Mouse (Mus musculus) brain, embryonic 14.5 days (tissue): ENCODE results near the gene Pxt1. TPM values are rescaled to one million over a fixed set of nuclear protein-coding genes. Genes with fewer than 3 reads are reported as not detected.
A peak's percentile ranks its signal among the peaks of the same experiment; 100 is the strongest.

ENCODE experiments used
- DNase-seq: peaks from one replicate; pipeline ENCODE4 v3.0.0-alpha.2; 2011; ENCODE audit warnings: low read depth
- CTCF ChIP-seq: fragments of 200-500 bp; IDR thresholded peaks from 2 replicates; pipeline ENCODE4 v1.5.1; 2012; ENCODE audit warnings: inconsistent platforms, mild to moderate bottlenecking, moderate library complexity, borderline replicate concordance; ENCODE audit not compliant: insufficient read depth, insufficient read length; ENCODE audit errors: extremely low read depth
- POLR2A ChIP-seq: fragments of 200-500 bp; IDR thresholded peaks from 2 replicates; pipeline ENCODE4 v1.6.1; 2012; ENCODE audit warnings: mild to moderate bottlenecking, inconsistent platforms, borderline replicate concordance; ENCODE audit not compliant: poor library complexity, insufficient read depth, insufficient read length, severe bottlenecking; ENCODE audit errors: extremely low read depth
- polyA plus RNA-seq: library from polyadenylated mRNA; depleted of rRNA; stranded (reverse); fragments of >200 nt; gene quantifications from 2 replicates; pipeline ENCODE4 v1.2.3, GENCODE M21; 2012

The Pxt1 gene
- polyA plus RNA-seq, 1 experiment: not detected

DNA sequence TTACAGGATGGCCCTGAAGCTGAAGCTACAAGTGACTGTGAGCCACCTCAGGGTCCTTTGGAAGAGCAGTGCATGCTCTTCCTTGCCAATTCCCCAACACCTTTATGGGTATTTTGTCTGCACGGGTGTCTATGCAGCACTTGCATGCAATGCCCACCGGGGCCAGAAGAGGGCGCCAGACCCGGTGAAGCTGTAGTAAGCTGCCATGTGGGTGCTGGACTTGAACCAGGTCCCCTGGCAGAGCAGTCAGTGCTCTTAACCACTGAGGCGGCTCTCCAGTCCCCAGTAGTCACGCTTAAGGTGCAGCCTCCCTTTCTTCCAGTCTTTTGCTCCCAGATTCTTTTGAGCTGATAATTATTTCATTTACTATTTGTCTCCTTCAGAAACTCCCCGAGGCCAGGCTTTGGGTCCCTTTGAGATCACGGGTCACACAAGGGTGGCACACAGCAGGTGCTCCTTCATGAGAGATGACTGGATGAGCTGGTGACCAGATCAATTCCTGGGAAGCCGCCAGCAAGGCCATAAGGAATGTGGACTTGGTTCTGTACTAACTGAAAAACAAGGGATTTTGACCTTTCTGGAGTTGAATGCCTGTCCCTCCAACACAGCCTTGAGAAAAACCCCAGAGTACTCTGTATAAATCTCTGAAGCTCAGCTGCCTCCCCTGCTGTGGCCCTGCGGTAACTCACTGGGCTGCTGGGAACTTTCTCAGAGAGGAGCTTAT lies 6.9 kb downstream of the Pxt1 start:
- DNase-seq: no peak
- no peak for TF ChIP-seq POLR2A
- peak; percentile 54 for TF ChIP-seq CTCF

DNA sequence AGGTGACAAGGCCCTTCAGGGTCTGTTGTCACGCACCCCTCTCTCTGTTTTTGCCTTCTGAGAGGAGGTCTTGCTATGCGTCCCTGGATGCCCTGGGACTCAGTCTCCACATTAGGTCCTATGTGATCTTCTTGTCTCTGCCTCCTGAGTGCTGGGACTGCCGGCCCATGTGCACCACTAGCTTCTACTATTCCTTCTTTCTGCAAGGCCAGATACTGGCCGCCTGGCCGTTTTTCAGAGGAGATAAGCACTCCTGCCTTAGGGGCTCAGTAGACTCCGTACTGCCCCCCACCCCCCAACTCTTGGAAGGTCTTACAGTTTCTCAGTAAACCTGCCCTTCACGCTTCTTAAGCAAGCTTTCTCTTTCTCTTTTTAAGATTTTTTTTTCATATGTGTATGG lies 7.5 kb downstream of the Pxt1 start:
- TF ChIP-seq POLR2A: no peak
- no peak for TF ChIP-seq CTCF
- no peak for DNase-seq

DNA sequence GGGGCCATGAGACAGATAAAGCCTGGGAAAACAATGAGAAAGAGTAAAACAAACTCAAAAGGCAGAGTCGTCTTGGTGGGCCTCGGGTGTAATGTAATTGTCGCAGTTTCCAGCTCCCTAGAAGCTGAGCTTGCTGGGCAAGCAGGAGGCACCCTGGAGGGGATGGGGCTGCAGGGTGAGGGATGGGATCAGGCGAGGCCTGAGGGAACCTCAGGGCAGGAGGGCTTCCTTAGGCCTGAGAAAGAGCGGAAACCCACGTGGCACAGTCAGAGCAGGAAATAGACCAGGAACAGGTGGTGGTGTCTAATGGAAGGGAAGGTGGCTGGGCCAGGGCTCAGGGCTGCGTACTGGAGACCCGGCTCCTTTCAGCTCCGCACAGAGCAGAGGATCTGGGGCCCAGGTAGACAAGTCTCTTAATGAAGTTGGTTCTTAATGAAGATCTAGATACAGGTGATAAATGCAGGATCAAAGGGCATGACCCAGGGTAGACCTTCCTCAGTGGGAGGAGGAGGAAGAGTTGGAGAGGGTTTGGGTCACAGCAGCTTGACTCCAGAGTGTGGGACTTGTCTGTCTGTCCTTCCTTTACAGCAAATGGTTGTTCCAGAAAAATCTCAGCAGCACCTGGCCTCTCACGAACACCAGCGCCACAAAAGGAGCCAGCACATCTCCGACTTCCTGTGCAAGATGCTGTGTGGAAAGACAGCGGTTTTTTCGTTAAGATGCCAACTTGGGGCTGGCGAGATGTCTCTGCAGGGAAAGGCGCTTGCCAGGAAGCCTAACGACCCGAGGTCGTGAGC lies 9.3 kb downstream of the Pxt1 start:
- TF ChIP-seq CTCF: no peak
- no peak for TF ChIP-seq POLR2A

GRCm38 (mm10) chr17:28932274-28932673 lies 11.4 kb downstream of the Pxt1 start:
- TF ChIP-seq POLR2A (no peak), CTCF (no peak)
- DNase-seq: no peak

More for the DNA sequence above, 9.3 kb downstream of the Pxt1 start:
- no peak for DNase-seq

DNA sequence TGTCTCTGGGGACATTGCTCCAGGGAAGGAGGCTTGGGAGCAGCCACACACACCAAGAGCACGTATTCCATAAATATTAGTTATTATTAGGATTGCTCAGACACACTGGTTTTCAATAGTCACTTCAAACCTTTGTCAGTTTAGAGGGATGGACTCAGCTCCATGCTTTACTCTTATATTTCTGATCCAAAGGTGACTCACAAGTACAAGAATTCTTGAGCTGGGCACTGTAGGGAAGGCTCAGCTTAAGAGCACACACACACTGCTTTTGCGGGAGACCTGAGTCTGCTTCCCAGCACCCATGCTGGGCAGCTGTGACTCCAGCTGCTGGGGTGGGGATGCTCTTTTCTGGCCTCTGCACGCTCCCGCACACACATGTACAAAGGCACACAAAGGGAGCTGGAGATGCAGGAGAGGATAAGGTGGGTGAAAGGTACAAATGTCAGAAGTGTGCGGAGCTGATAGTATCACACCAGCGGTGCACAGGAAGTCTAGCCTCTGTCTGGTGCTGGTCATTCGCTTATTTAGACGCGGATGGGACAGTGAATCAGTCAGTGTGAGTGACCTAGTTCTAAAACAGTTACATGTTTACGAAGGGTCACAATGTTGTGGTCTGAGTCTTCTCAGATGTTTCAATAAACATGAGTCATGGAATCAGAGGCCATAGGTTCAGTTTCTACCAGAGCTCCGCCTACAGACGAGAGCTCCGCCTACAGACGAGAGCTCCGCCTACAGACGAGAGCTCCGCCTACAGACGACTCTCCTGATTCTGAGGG lies 12.0 kb downstream of the Pxt1 start:
- DNase-seq: no peak
- TF ChIP-seq POLR2A (no peak), CTCF (no peak)

- DNase-seq: peak; percentile 87
- TF ChIP-seq POLR2A (no peak), CTCF (peak; percentile 23; the same call in 1 of the 2 replicates)
Measured at GRCm38 (mm10) chr17:28930392-28931074, 13.1 kb downstream of the Pxt1 start.

GRCm38 (mm10) chr17:28929369-28929768 lies 14.3 kb downstream of the Pxt1 start:
- no peak for DNase-seq

GRCm38 (mm10) chr17:28928004-28928403 lies 15.6 kb downstream of the Pxt1 start:
- TF ChIP-seq POLR2A (no peak), CTCF (no peak)
- no peak for DNase-seq

More at GRCm38 (mm10) chr17:28929369-28929768, 14.3 kb downstream of the Pxt1 start:
- TF ChIP-seq CTCF (no peak), POLR2A (no peak)

DNA sequence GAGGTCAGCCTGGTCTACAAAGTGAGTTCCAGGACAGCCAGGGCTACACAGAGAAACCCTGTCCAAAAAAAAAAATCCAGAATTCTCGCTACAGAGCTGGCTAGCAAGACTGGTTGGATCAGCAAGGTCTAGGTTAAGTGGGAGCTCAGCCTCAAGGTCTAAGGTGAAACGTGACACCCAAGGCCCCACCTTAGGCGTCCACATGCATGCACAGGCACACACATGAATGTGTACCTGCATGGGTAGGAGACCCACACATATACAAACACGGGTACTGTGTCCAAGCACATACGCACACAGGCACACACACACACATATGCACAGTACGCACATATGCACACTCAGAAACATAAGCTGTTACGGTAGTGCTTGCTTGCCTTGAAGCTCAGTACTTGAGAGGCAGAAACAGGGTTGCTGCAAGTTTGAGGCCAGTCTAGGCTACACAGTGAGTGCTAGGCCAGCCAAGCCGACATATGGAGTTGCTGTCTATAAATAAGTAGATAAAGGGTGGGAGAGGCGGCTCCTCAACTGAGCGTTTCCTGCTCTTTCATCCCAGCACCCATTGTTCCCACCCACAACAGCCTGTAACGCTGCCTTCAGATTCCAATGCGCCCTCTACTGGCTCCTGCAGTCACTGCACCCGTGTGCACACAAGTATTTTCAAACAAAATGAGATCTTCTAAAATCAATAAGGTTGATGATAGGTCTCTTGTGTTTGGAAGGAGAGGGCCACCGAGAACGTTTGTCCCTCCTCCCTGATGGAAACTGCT lies 16.6 kb downstream of the Pxt1 start:
- TF ChIP-seq POLR2A (no peak), CTCF (peak; percentile 74)
- peak; percentile 65 for DNase-seq

DNA sequence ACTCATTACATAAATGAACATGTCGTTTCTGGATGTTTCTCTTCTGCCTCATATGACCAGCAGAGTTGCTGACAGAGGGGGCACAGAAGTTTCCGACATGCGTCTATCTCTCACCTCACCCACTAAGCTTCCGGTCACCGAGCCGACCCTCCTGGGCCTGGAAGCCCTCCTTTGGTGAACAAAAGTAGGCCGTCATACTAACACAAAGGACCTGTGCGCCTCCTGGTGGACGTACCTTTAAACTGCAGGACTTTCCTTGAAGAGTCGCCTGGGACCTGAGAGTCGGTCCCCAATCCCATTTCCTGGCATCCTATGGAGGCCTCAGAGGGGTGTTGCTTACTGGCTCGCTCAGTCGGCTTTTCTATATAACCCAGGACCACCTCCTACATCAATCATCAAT lies 17.3 kb downstream of the Pxt1 start:
- TF ChIP-seq CTCF (peak; percentile 88), POLR2A (no peak)
- DNase-seq: peak; percentile 88
